Mouse (Mus musculus): ENCODE results near the gene Gabrb2.

Gene Gabrb2

GRCm38 (mm10) chr11:42418996-42419782 lies at the start of gene Gabrb2:
Gabrb2 (plus strand) TSS chr11:42419757.
- peak; percentile 38 to 50 for DNase-seq

GRCm38 (mm10) chr11:42378983-42379382 lies 40.6 kb upstream of the Gabrb2 start:
- DNase-seq: no peak

GRCm38 (mm10) chr11:42386486-42386885 lies 33.1 kb upstream of the Gabrb2 start:
- no peak for DNase-seq

- DNase-seq: no peak
Measured at GRCm38 (mm10) chr11:42390682-42391290, 28.8 kb upstream of the Gabrb2 start.

GRCm38 (mm10) chr11:42393451-42393850 lies 26.1 kb upstream of the Gabrb2 start:
- DNase-seq: no peak

- DNase-seq: peak; percentile 89
Measured at GRCm38 (mm10) chr11:42419791-42420633, 455 bp downstream of the Gabrb2 start.

GRCm38 (mm10) chr11:42420634-42421470 lies 1.3 kb downstream of the Gabrb2 start:
- peak; percentile 80 to 85 for DNase-seq

GRCm38 (mm10) chr11:42423231-42423630 lies 3.7 kb downstream of the Gabrb2 start:
- DNase-seq: peak; percentile 82 to 86

- DNase-seq: peak; percentile 68 to 70
Measured at GRCm38 (mm10) chr11:42431495-42431894, 11.9 kb downstream of the Gabrb2 start.

GRCm38 (mm10) chr11:42438978-42439377 lies 19.4 kb downstream of the Gabrb2 start:
- no peak for DNase-seq

- no peak for DNase-seq
Measured at GRCm38 (mm10) chr11:42443641-42444040, 24.1 kb downstream of the Gabrb2 start.

GRCm38 (mm10) chr11:42448929-42449328 lies 29.4 kb downstream of the Gabrb2 start:
- DNase-seq: no peak

- DNase-seq: no peak
Measured at GRCm38 (mm10) chr11:42464136-42464535, 44.6 kb downstream of the Gabrb2 start.

GRCm38 (mm10) chr11:42468381-42468780 lies 48.8 kb downstream of the Gabrb2 start:
- DNase-seq: peak; percentile 72 to 83

GRCm38 (mm10) chr11:42474523-42474922 lies 55.0 kb downstream of the Gabrb2 start:
- DNase-seq: no peak

- DNase-seq: no peak
Measured at GRCm38 (mm10) chr11:42487625-42488024, 68.1 kb downstream of the Gabrb2 start.

- no peak for DNase-seq
Measured at GRCm38 (mm10) chr11:42501166-42501565, 81.6 kb downstream of the Gabrb2 start.

- peak; percentile 24 to 45 for DNase-seq
Measured at GRCm38 (mm10) chr11:42505436-42505835, 85.9 kb downstream of the Gabrb2 start.

GRCm38 (mm10) chr11:42505911-42506310 lies 86.4 kb downstream of the Gabrb2 start:
- peak; percentile 71 to 73 for DNase-seq

- DNase-seq: no peak
Measured at GRCm38 (mm10) chr11:42521960-42522359, 102.4 kb downstream of the Gabrb2 start.

GRCm38 (mm10) chr11:42528226-42528881 lies 108.8 kb downstream of the Gabrb2 start:
- no peak for DNase-seq

- peak in 1 of 2 experiments; percentile 9 for DNase-seq
Measured at GRCm38 (mm10) chr11:42532577-42532976, 113.0 kb downstream of the Gabrb2 start.
